Mouse (Mus musculus): Measurements from ENCODE around the gene Slc16a6.

- TF ChIP-seq CTCF (IDR thresholded peaks at IDR 0.05; ENCODE audit: low read depth) (no peak), EP300 (optimal IDR thresholded peaks at IDR 0.05) (no peak)
Observed at GRCm38 (mm10) chr11:109476241-109476640, 2.8 kb upstream of the Slc16a6 start.
